Mouse (Mus musculus) midbrain, embryonic 16.5 days (tissue): ENCODE measurements around the gene Gmpr. TPM values are rescaled to one million over a fixed set of nuclear protein-coding genes. Genes with fewer than 3 reads are reported as not detected.

ENCODE experiments used
- ATAC-seq: fragments of 200-750 bp; cut with Nextera tagmentation; 2 replicates; pipeline ENCODE4 v1.8.0; 2017; ENCODE audit warnings: moderate TSS enrichment
- H3K27ac ChIP-seq: fragments of 300-500 bp; sonication (generic); 2 replicates; pipeline ENCODE4 v1.5.1; 2014; ENCODE audit warnings: mild to moderate bottlenecking, low read length, mixed read lengths
- H3K27me3 ChIP-seq: fragments of 300-500 bp; sonication (generic); 2 replicates; pipeline ENCODE4 v1.6.1; 2014; ENCODE audit warnings: low read depth, low read length, mixed read lengths; ENCODE audit not compliant: control insufficient read depth, insufficient read depth
- H3K36me3 ChIP-seq: fragments of 300-500 bp; sonication (generic); 2 replicates; pipeline ENCODE4 v1.6.1; 2014; ENCODE audit warnings: mild to moderate bottlenecking, low read length, moderate library complexity, mixed read lengths; ENCODE audit not compliant: control insufficient read depth, insufficient read depth
- H3K4me1 ChIP-seq: fragments of 300-500 bp; sonication (generic); 2 replicates; pipeline ENCODE4 v1.6.1; 2014; ENCODE audit warnings: mild to moderate bottlenecking, low read length, mixed read lengths; ENCODE audit not compliant: control insufficient read depth, insufficient read depth
- H3K4me2 ChIP-seq: fragments of 300-500 bp; sonication (generic); 2 replicates; pipeline ENCODE4 v1.6.1; 2014; ENCODE audit warnings: mild to moderate bottlenecking, low read length, mixed read lengths
- H3K4me3 ChIP-seq: fragments of 300-500 bp; sonication (generic); 2 replicates; pipeline ENCODE4 v1.5.1; 2014; ENCODE audit warnings: low read depth, mild to moderate bottlenecking, low read length, moderate library complexity, mixed read lengths
- H3K9ac ChIP-seq: fragments of 300-500 bp; sonication (generic); 2 replicates; pipeline ENCODE4 v1.6.1; 2014; ENCODE audit warnings: low read depth, low read length, mixed read lengths
- H3K9me3 ChIP-seq: fragments of 300-500 bp; sonication (generic); replicated peaks from 2 replicates; pipeline ENCODE4 v1.6.1; 2014; ENCODE audit warnings: mild to moderate bottlenecking, low read length, mixed read lengths; ENCODE audit not compliant: control insufficient read depth, poor library complexity, severe bottlenecking
- WGBS: fragments of 180-500 bp; shearing (Covaris S2); extraction: QIAGEN DNeasy Blood & Tissue Kit; methylation state at CpG from one replicate; pipeline ENCODE4 v1.1.7; 2014; 5-methylcytosine and 5-hydroxymethylcytosine counted together
- polyA plus RNA-seq: library from polyadenylated mRNA; unstranded; fragments of >200 nt; fragmentation: Nextera tagmentation; extraction: Ambion mirVana; gene quantifications from 2 replicates; pipeline ENCODE4 v1.2.1, GENCODE M21; 2015

Gene Gmpr
- polyA plus RNA-seq, 1 experiment from 2014 or later = 33.8 TPM

DNA sequence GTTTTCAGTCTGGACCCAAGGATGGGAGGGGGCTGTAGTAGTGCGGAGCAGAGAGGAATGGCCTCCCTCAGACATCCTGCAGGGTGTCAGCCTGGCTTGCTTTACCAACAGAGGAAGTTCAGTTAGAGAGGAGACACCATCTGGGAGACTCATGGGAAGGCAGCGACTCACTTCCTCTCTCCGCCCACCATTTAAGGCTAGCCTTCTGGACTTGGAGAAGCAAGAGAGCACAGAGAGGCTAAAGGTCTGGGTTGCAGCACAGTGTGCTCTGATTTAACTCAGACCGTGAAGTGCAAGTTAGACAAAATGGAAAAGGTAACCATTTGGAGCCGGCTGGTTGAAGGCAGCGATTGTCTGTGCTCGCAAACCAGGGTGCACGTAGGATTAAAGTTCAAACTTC is 5.3 kb downstream of the Gmpr start:
- H3K4me2 ChIP-seq = no peak overlapping the region
- H3K4me3 ChIP-seq = no peak overlapping the region
- ATAC-seq = no peak
- H3K27me3 ChIP-seq = no peaks in the 10 kb centered on the region
- WGBS = 87% methylated on average over 8 of the region's 8 CpGs
- H3K36me3 ChIP-seq = no peaks in the 10 kb centered on the region
- H3K9ac ChIP-seq = no peak overlapping the region
- H3K4me1 ChIP-seq = peaks cover 25% of the 10 kb centered on the region
- no peak overlapping the region for H3K27ac ChIP-seq
- H3K9me3 ChIP-seq = no peaks in the 10 kb centered on the region

DNA sequence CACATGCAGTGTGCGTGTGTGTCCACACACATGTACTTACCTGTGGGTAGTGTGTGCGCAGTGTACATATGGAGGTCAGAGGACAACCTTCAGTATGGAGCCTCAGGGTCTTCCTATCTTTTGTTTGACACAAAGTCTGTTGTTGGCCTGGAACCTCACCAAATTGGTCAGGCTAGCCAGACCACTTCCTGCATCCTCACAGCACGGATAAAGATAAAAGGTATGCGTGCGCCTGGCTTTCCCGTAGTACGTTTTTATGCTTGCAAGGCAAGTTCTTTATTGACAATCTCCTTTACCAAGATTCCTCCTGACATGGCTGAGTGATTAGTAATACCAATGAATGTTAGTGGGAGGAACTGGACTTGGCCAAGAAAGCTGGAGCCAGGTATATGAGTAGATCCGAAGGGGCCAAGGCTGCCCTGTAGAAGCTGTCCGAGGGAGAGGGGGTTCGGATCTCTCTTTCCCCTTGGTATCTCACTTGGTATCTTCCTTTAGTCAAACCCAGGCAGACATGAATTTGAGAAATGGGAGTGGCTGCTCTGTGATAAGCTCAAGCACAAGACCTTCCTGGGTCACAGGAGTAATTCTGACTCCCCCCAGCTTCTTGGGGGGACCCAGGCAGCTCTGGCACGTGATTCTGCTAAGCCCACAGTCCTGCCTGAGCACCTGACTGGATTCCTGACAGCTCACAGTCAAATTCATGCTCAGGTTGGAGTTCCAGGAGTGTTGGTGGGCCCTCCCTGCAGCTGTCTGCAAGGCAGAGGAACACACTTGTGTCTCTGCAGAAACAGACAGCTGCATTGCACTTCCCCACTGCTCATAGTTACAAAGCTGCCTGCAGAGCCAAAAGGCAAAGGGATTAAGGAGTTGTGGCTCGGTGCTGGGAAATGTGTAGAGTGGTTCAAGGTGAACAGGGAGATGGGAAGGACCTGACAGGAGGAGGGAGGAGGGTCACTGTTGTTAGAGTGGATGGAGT is 6.1 kb downstream of the Gmpr start:
- WGBS = 74% methylated on average over 12 of the region's 12 CpGs
- no peak overlapping the region for H3K9ac ChIP-seq
- no peaks in the 10 kb centered on the region for H3K27me3 ChIP-seq
- peaks cover 25% of the 10 kb centered on the region for H3K4me1 ChIP-seq
- ATAC-seq = no peak
- no peaks in the 10 kb centered on the region for H3K9me3 ChIP-seq
- no peak overlapping the region for H3K27ac ChIP-seq
- H3K36me3 ChIP-seq = no peaks in the 10 kb centered on the region
- H3K4me2 ChIP-seq = no peak overlapping the region
- no peak overlapping the region for H3K4me3 ChIP-seq

GRCm38 (mm10) chr13:45514115-45514514 is 6.9 kb downstream of the Gmpr start:
- Histone ChIP-seq H3K36me3 (no peaks in the 10 kb centered on the region), H3K9ac (no peak overlapping the region), H3K4me1 (peaks cover 19% of the 10 kb centered on the region), H3K9me3 (no peaks in the 10 kb centered on the region), H3K4me2 (no peak overlapping the region), H3K4me3 (no peak overlapping the region), H3K27ac (no peak overlapping the region), H3K27me3 (no peaks in the 10 kb centered on the region)
- 93% methylated on average over 5 of the region's 5 CpGs for WGBS
- ATAC-seq = no peak

- Histone ChIP-seq H3K4me1 (peaks cover 19% of the 10 kb centered on the region), H3K36me3 (peaks cover under 1% of the 10 kb centered on the region; the same call in 1 of the 2 replicates), H3K9ac (no peak overlapping the region), H3K27me3 (no peaks in the 10 kb centered on the region), H3K27ac (no peak overlapping the region), H3K4me2 (no peak overlapping the region), H3K4me3 (no peak overlapping the region), H3K9me3 (no peaks in the 10 kb centered on the region)
- no peak for ATAC-seq
- WGBS = 46% methylated on average over 8 of the region's 8 CpGs
These were observed 7.7 kb downstream of the Gmpr start for GRCm38 (mm10) chr13:45514832-45515422.

DNA sequence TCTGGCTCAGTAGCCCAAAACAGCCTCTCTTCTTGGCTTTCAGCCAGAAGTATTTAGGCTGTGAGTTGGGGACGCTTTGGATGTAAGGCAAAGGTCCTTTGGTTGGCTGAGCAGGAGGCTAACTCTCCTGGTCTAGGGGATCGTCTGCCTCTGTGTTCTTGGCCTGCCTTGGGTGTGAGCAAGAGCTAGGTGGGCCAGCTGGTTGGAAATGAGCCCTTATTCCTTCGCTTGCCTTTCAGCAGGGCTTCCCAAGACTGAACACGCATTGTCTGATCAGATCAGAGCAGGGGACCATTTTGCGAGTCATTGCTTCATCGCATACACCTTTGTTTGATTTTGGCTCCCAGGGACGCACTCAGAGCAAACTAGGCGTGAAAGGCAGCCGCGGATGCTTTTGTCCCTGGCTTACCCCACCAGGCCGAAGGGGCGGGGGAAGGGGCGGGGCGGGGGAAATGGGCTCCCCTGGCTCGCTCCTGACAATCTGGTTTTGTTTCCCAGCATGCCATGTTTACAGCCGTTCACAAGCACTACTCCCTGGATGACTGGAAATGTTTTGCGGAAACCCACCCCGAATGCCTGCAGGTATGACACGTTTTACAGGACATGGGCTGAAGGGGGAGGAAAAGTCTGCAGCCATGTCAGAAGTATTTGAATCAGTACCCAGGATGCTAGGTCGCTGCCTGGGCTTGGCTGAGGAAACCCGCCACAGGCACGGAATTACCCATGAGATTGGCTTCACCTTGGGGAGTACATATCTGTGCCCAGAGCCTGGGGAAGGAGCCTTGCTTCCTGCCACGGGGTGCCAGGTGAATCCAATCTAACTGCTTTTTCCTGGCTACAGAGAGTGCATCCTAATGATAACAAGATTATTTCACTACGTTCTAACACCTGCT is 9.5 kb downstream of the Gmpr start:
- ATAC-seq = peak; percentile 59
- Histone ChIP-seq H3K9ac (peak overlapping the region; percentile 56), H3K27me3 (no peaks in the 10 kb centered on the region), H3K27ac (peak overlapping the region; percentile 25; the same call in 1 of the 2 replicates), H3K4me1 (peaks cover 19% of the 10 kb centered on the region), H3K36me3 (peaks cover 6% of the 10 kb centered on the region; the same call in 1 of the 2 replicates), H3K4me3 (peak overlapping the region; percentile 29), H3K4me2 (peak overlapping the region; percentile 56), H3K9me3 (no peaks in the 10 kb centered on the region)
- 3% methylated on average over 23 of the region's 24 CpGs for whole genome bisulfite sequencing

GRCm38 (mm10) chr13:45524305-45524704 is 17.1 kb downstream of the Gmpr start:
- ATAC-seq = no peak
- Histone ChIP-seq H3K27ac (no peak overlapping the region), H3K4me3 (no peak overlapping the region), H3K4me2 (no peak overlapping the region), H3K9me3 (no peaks in the 10 kb centered on the region), H3K4me1 (no peaks in the 10 kb centered on the region), H3K27me3 (no peaks in the 10 kb centered on the region), H3K36me3 (peaks cover 6% of the 10 kb centered on the region; the same call in 1 of the 2 replicates), H3K9ac (no peak overlapping the region)
- 70% methylated on average over 3 of the region's 3 CpGs for WGBS

DNA sequence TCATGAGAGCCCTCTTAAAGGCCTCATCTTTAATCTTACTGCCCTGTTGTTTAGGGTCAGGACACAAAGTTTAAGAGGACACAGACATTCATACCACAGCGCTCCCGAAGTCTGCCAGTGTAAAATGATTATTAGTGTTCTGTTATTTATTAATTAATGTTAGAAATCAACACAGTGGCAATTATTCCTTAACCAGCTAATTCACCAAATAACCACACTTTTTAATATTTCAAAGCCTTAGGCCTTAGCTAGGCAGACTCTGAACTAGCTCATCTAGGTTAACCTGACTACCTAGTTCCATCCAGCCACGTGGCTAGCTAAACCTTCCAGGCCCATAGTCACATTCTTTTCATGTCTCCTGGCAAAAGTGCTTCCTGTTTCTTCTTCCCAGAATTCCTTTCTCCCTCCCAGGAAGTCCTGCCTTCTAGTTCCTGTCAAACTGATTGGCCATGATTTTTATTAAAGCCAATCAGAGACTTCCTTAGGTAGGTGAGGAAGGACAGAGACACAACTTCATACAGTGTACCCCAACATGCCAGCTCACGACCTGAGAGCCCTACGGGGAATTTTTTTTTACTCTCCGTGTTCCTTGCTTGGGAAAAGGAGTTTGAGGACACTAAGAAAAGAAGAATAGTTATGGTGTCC is 17.7 kb downstream of the Gmpr start:
- H3K27ac ChIP-seq = no peak overlapping the region
- H3K36me3 ChIP-seq = peaks cover 9% of the 10 kb centered on the region
- no peak overlapping the region for H3K4me3 ChIP-seq
- no peak overlapping the region for H3K4me2 ChIP-seq
- H3K27me3 ChIP-seq = no peaks in the 10 kb centered on the region
- no peak for ATAC-seq
- no peak overlapping the region for H3K9ac ChIP-seq
- no peaks in the 10 kb centered on the region for H3K4me1 ChIP-seq
- 91% methylated on average over 6 of the region's 6 CpGs for WGBS
- H3K9me3 ChIP-seq = no peaks in the 10 kb centered on the region

DNA sequence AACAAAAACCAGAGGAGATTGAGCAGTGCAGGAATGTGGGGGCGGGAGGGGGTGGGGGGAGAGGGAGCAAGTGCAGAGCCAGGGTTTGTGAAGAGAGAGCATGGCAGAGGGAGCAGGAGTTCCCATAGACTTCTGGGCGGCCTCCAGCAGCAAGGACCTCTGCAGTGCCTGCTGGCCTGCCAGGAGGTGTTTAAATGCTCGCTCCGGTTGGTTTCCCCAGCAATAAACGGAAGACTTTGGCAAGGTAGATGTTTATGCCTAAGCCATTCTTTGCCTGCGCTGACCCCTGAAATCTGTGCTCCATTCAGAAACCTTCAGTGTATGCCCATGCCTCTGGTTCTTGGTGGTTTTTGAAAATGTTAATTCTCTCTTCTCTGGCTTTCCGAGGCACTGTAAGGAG is 19.0 kb downstream of the Gmpr start:
- no peak overlapping the region for H3K27ac ChIP-seq
- no peak overlapping the region for H3K4me3 ChIP-seq
- H3K27me3 ChIP-seq = no peaks in the 10 kb centered on the region
- H3K4me1 ChIP-seq = peaks cover 5% of the 10 kb centered on the region
- WGBS = 25% methylated on average over 7 of the region's 7 CpGs
- H3K9me3 ChIP-seq = no peaks in the 10 kb centered on the region
- H3K36me3 ChIP-seq = peaks cover 3% of the 10 kb centered on the region
- H3K4me2 ChIP-seq = no peak overlapping the region
- peak; percentile 76 for ATAC-seq
- no peak overlapping the region for H3K9ac ChIP-seq
